Mouse (Mus musculus) neural tube, embryonic 14.5 days (tissue): Measurements from ENCODE around the gene Map1s. TPM values are rescaled to one million over a fixed set of nuclear protein-coding genes. Genes with fewer than 3 reads are reported as not detected.

Source experiments
- ATAC-seq: fragments of 200-750 bp; cut with Nextera tagmentation; 2 replicates; pipeline ENCODE4 v1.8.0; 2017; ENCODE audit warnings: low read depth, mild to moderate bottlenecking, moderate TSS enrichment, moderate library complexity
- H3K27ac ChIP-seq: fragments of 300-500 bp; sonication (generic); 2 replicates; pipeline ENCODE4 v1.5.1; 2014; ENCODE audit warnings: low read depth, mild to moderate bottlenecking, control low read depth, low read length, moderate library complexity, mixed read lengths
- H3K27me3 ChIP-seq: fragments of 300-500 bp; sonication (generic); 2 replicates; pipeline ENCODE4 v1.6.1; 2014; ENCODE audit warnings: low read length; ENCODE audit not compliant: control insufficient read depth, insufficient read depth
- H3K36me3 ChIP-seq: fragments of 300-500 bp; sonication (generic); 2 replicates; pipeline ENCODE4 v1.6.1; 2014; ENCODE audit warnings: low read length, mixed read lengths; ENCODE audit not compliant: control insufficient read depth, insufficient read depth
- H3K4me1 ChIP-seq: fragments of 300-500 bp; sonication (generic); 2 replicates; pipeline ENCODE4 v1.6.1; 2014; ENCODE audit warnings: low read length; ENCODE audit not compliant: control insufficient read depth, insufficient read depth
- H3K4me2 ChIP-seq: fragments of 300-500 bp; sonication (generic); 2 replicates; pipeline ENCODE4 v1.6.1; 2014; ENCODE audit warnings: mild to moderate bottlenecking, low read depth, low read length, control low read depth
- H3K4me3 ChIP-seq: fragments of 300-500 bp; sonication (generic); 2 replicates; pipeline ENCODE4 v1.5.1; 2014; ENCODE audit warnings: low read depth, low read length, control low read depth, mixed read lengths
- H3K9ac ChIP-seq: fragments of 300-500 bp; sonication (generic); replicated peaks from 2 replicates; pipeline ENCODE4 v1.6.1; 2014; ENCODE audit warnings: low read depth, mild to moderate bottlenecking, control low read depth, low read length, mixed read lengths
- H3K9me3 ChIP-seq: fragments of 300-500 bp; sonication (generic); 2 replicates; pipeline ENCODE4 v1.6.1; 2016; ENCODE audit warnings: low read length; ENCODE audit not compliant: control insufficient read depth
- WGBS: fragments of 180-500 bp; shearing (Covaris S2); extraction: QIAGEN DNeasy Blood & Tissue Kit; methylation state at CpG from one replicate; pipeline ENCODE4 v1.1.7; 2014; 5-methylcytosine and 5-hydroxymethylcytosine counted together
- polyA plus RNA-seq: library from polyadenylated mRNA; unstranded; fragments of >200 nt; fragmentation: Nextera tagmentation; extraction: Ambion mirVana; gene quantifications from 2 replicates; pipeline ENCODE4 v1.2.1, GENCODE M21; 2014

Map1s gene
- polyA plus RNA-seq, 1 experiment from 2014 or later = 50.1 TPM

DNA sequence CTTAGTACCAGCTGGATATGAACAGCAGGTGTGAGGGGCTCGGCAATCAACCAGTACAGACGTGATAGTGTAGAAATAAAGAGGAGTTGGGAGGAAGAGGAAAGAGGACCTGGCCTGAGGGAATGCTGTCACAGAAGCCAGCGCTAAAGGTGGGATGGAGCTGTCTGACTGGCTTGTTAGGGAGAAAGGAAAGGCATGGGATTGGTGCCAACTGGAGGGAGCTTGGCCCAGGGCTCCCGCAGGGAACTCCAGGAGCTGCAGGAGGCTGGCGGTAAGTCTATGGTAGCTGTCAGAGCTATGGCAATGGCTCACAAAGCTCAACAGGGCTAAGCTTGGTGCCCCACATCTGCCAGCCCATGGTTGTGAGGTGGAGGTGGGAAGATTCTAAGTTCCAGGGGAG lies 3.5 kb upstream of the Map1s start:
- H3K9ac ChIP-seq = 0 out of 2 replicates have a peak overlapping the region, but pooled peaks have one; percentile 11
- H3K9me3 ChIP-seq = no peaks in the 10 kb centered on the region
- WGBS = 36% methylated on average over 5 of the region's 5 CpGs
- no peak overlapping the region for H3K27ac ChIP-seq
- H3K4me2 ChIP-seq = no peak overlapping the region
- no peak overlapping the region for H3K4me3 ChIP-seq
- H3K36me3 ChIP-seq = no peaks in the 10 kb centered on the region
- ATAC-seq = no peak
- peaks cover 13% of the 10 kb centered on the region for H3K4me1 ChIP-seq
- H3K27me3 ChIP-seq = no peaks in the 10 kb centered on the region

DNA sequence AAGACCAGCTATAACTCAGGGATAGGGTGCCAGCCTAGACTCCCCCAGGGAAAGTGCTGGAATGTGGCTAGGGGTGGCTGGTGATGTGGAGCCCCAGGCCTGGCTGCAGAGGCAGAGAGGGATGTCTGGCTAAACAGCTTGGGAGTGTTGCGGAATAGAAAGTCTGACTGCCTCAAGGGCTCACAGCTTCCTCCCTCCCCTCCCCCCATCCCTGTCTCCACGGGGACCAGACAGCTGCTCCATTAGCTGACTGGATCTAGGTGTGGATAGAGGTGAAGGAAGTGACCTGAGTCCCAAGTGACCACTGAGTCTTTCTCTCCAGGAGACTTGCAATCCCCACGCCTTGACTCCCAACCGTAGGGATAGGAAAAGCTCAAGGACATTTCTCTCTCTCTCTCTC lies 2.6 kb upstream of the Map1s start:
- Histone ChIP-seq H3K9me3 (no peaks in the 10 kb centered on the region), H3K27ac (no peak overlapping the region), H3K4me1 (peaks cover 13% of the 10 kb centered on the region), H3K36me3 (no peaks in the 10 kb centered on the region), H3K27me3 (no peaks in the 10 kb centered on the region), H3K4me3 (no peak overlapping the region), H3K4me2 (no peak overlapping the region), H3K9ac (no peak overlapping the region)
- 45% methylated on average over 4 of the region's 4 CpGs for WGBS
- ATAC-seq = no peak

DNA sequence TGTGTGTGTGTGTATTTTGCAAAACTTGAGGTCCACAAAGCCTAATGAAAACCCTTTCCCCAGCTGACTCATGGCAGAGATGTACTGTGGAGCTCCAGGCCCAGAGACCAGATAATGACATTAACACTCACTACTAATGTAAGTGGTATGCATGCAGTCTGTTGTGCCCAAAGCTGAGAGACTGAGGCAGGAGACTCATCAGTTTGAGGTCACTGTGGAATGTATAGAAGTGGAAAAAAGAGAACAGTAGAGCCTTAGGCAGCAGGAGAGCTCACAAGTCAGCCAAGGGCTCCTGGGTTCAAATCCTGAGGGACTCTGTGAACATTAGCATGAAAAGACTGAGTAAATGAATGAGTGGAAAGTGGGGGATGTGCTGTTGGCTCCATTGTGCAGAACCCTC lies 2.1 kb upstream of the Map1s start:
- no peak for ATAC-seq
- H3K27me3 ChIP-seq = no peaks in the 10 kb centered on the region
- no peak overlapping the region for H3K4me2 ChIP-seq
- H3K4me3 ChIP-seq = no peak overlapping the region
- H3K9me3 ChIP-seq = no peaks in the 10 kb centered on the region
- H3K27ac ChIP-seq = no peak overlapping the region
- no peaks in the 10 kb centered on the region for H3K36me3 ChIP-seq
- no peak overlapping the region for H3K9ac ChIP-seq
- H3K4me1 ChIP-seq = peaks cover 8% of the 10 kb centered on the region

DNA sequence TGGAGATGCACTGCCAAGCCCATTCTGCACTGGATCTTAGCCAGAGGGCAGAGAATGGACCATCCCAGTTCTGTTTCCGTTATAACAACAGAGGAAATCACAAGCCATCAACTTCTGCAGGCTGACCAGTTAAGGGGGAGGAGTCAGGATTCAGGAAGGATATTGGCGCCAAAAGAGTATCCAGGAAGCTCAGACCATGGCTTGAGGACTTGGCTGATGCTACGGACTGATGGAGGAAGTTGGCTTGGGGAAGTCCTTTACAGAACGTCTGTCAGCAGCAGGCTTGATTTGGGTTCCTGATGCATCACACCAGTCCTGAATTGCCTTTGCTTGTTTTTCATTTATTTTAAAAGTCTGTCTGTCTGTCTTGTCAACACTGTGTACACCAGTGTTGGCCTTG lies 1.2 kb upstream of the Map1s start:
- H3K4me2 ChIP-seq = no peak overlapping the region
- H3K27ac ChIP-seq = no peak overlapping the region
- no peaks in the 10 kb centered on the region for H3K9me3 ChIP-seq
- 69% methylated on average over 4 of the region's 4 CpGs for WGBS
- no peaks in the 10 kb centered on the region for H3K36me3 ChIP-seq
- no peak overlapping the region for H3K9ac ChIP-seq
- no peaks in the 10 kb centered on the region for H3K27me3 ChIP-seq
- H3K4me1 ChIP-seq = peaks cover 7% of the 10 kb centered on the region
- H3K4me3 ChIP-seq = no peak overlapping the region
- ATAC-seq = no peak

DNA sequence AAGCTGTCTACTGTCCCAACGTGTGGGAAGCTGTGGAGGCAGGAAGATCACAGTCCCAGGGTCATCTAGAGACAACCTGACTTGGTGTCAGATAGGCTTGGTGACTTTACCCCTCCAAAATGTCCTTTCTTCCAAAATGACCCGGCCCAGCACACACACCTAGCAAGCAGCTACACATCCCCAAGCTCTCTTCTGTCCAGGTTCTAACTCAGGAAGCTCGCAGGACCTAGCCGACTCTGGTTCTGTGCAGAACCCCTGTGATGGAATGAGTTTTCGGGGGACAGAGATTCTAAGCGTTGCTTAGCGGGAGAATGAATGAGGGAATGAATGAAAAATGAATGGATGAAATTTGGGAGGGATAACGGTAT lies 285 bp upstream of the Map1s start:
- peak; percentile 39 for ATAC-seq
- Histone ChIP-seq H3K9me3 (no peaks in the 10 kb centered on the region), H3K27me3 (no peaks in the 10 kb centered on the region), H3K4me1 (peaks cover 7% of the 10 kb centered on the region), H3K27ac (peak overlapping the region; percentile 92), H3K9ac (peak overlapping the region; percentile 90), H3K4me3 (peak overlapping the region; percentile 86), H3K36me3 (no peaks in the 10 kb centered on the region), H3K4me2 (peak overlapping the region; percentile 92)
- 14% methylated on average over 8 of the region's 8 CpGs for WGBS

DNA sequence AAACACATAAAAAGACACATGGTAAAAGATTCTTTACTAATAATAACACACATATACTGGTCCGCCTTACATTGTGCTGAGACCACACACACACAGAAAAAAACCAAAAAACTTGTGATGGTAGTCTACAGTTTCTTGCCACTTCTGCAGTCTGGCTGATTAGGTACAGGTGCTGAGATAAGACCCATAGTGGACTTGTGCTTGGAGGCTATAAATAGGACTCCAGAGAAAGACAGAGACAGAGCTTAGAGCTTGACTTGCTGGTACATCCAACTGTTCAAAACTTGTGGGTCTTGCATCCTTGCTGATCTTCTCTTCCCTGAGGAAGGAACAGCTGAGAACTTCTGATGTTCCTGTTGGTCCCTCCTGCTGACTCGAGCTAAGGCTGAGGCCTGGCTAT lies 1.8 kb downstream of the Map1s start:
- Histone ChIP-seq H3K27ac (no peak overlapping the region), H3K9ac (no peak overlapping the region), H3K4me2 (no peak overlapping the region), H3K36me3 (peaks cover 8% of the 10 kb centered on the region; the same call in 1 of the 2 replicates), H3K4me3 (no peak overlapping the region), H3K27me3 (no peaks in the 10 kb centered on the region), H3K4me1 (peaks cover 7% of the 10 kb centered on the region), H3K9me3 (no peaks in the 10 kb centered on the region)
- no peak for ATAC-seq
- 93% methylated on average over 2 of the region's 2 CpGs for WGBS

DNA sequence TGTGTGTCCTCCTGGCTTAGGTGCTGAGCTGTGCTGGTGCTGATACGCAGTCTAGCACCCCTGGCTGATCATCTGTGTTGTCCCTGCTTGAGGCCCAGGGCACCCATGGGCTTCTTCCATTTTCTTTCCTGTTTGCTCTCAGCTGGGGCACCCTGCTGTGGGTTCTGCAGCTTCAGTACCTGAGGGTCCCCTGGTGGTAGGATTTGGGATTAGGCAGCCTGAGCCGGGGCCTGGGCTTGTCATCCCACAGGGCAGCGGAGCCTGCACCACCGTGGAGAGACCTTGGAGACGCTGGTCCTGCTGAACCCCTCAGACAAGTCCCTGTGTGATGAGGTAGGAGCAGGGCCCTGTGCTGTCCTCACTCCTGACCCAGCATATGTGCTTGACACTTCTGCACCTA lies 5.9 kb downstream of the Map1s start:
- Histone ChIP-seq H3K4me3 (no peak overlapping the region), H3K4me1 (peaks cover 6% of the 10 kb centered on the region), H3K9me3 (no peaks in the 10 kb centered on the region), H3K4me2 (no peak overlapping the region), H3K27ac (no peak overlapping the region), H3K27me3 (no peaks in the 10 kb centered on the region), H3K9ac (no peak overlapping the region), H3K36me3 (peaks cover 37% of the 10 kb centered on the region)
- no peak for ATAC-seq
- WGBS = 86% methylated on average over 5 of the region's 5 CpGs

DNA sequence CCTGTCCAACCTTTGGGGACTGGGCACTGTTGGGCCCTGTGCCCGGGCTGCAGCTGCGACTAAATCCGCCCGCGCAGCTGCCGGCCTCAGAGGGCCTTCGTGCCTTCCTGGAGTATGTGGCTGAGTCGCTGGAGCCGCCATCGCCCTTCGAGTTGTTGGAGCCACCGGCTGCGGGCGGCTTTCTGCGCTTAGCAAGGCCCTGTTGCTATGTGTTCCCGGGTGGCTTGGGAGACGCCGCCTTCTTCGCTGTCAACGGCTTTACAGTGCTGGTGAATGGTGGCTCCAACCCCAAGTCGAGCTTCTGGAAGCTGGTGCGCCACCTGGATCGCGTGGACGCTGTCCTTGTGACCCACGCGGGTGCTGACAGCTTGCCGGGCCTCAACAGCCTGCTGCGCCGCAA lies 7.2 kb downstream of the Map1s start:
- H3K36me3 ChIP-seq = peaks cover 49% of the 10 kb centered on the region
- no peak overlapping the region for H3K9ac ChIP-seq
- WGBS = 94% methylated on average over 30 of the region's 30 CpGs

DNA sequence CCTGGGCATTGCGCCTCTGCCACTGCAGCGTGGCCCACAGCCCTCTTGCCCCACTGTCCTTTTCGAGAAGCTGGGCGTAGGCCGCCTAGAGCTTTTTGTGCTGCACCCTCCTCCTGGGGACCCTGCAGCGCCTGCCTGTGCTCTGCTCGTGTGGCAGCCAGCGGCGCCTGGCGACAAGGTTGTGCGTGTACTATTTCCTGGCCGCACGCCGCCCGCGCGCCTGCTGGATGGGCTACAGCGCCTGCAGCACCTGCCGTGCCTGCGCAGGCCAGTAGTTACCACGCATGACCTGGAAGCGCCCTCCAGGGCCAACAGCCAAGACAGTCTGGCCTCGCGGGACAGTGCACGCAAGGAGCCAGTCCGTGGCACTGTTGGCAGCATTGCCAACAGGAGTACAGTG lies 7.8 kb downstream of the Map1s start:
- Histone ChIP-seq H3K4me2 (no peak overlapping the region), H3K9me3 (no peaks in the 10 kb centered on the region), H3K36me3 (peaks cover 51% of the 10 kb centered on the region), H3K4me1 (no peaks in the 10 kb centered on the region), H3K9ac (no peak overlapping the region), H3K4me3 (no peak overlapping the region), H3K27ac (no peak overlapping the region), H3K27me3 (no peaks in the 10 kb centered on the region)
- ATAC-seq = no peak
- WGBS = 95% methylated on average over 26 of the region's 26 CpGs

More for the DNA sequence above, 7.2 kb downstream of the Map1s start:
- Histone ChIP-seq H3K4me1 (no peaks in the 10 kb centered on the region), H3K27me3 (no peaks in the 10 kb centered on the region), H3K27ac (no peak overlapping the region), H3K4me2 (no peak overlapping the region), H3K9me3 (no peaks in the 10 kb centered on the region), H3K4me3 (no peak overlapping the region)
- no peak for ATAC-seq

DNA sequence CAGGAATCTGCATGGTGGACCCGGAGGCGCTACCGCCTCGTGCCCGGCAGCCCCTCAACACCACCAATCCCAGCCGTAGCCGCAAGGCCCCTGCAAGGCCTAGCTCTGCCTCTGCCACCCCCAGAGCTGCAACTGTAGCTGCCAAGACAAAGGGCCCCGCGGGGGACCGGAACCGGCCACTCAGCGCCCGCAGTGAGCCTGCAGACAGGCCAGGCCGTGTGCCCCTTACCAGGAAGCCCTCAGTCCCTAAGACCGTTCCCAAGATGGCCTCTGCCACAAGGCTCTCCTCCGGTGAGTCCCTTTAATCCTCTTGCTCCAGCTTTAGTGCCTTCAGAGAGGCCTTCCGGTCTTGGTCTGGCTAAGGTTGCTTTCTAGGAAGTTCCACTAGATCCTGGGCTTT lies 9.0 kb downstream of the Map1s start:
- WGBS = 93% methylated on average over 17 of the region's 17 CpGs
- no peak for ATAC-seq
- Histone ChIP-seq H3K27ac (no peak overlapping the region), H3K4me2 (no peak overlapping the region), H3K4me1 (no peaks in the 10 kb centered on the region), H3K9ac (no peak overlapping the region), H3K27me3 (no peaks in the 10 kb centered on the region), H3K4me3 (no peak overlapping the region), H3K36me3 (peaks cover 51% of the 10 kb centered on the region), H3K9me3 (no peaks in the 10 kb centered on the region)
